ENCODE assay signal across 8 mouse cellular contexts in genomic region chrX:170020690-170021050, GRCm38 (mm10). TPM values are rescaled to one million over a fixed set of nuclear protein-coding genes. Genes with fewer than 3 reads are reported as not detected.
DNase-seq lines count a peak whose midpoint lies in the region; ATAC-seq and TF ChIP-seq lines count a peak whose summit lies in the region.
"Not testable (repeated sequence)": the region's sequence is repeated elsewhere in the genome, so short reads cannot be mapped to it uniquely, and the experiment has no call there.

No protein-coding gene starts in this region.

- 48% methylated on average over 9 of the region's 9 CpGs for WGBS in limb, embryonic 14.5 days

- H3K27me3 ChIP-seq in limb, embryonic 14.5 days (ENCODE audit: control insufficient read depth, insufficient read depth, low read length): not testable (repeated sequence)

- H3K4me1 ChIP-seq in limb, embryonic 14.5 days (ENCODE audit: control insufficient read depth, insufficient read depth, low read length): not testable (repeated sequence)

- peak; percentile 22 for ATAC-seq in inflammation-experienced regulatory T-cells, adult 6 months
- not testable (repeated sequence) for ATAC-seq in limb, embryonic 14.5 days (ENCODE audit: low FRiP score, low read depth)

- peaks cover 49% of the 10 kb centered on the region for H3K36me3 ChIP-seq in limb, embryonic 14.5 days (ENCODE audit: control insufficient read depth, insufficient read depth, low read length)

- not testable (repeated sequence) for H3K27ac ChIP-seq in limb, embryonic 14.5 days (replicated peaks; ENCODE audit: low read depth, low read length)

- not testable (repeated sequence) for H3K4me3 ChIP-seq in limb, embryonic 14.5 days (replicated peaks; ENCODE audit: low read length)

- 0 out of 2 replicates have a peak, but pooled peaks have one; percentile 43 for TF ChIP-seq POLR2A in limb, embryonic 14.5 days (IDR thresholded peaks at IDR 0.05; ENCODE audit: borderline replicate concordance, extremely low read depth, insufficient read depth, insufficient read length)

- not testable (repeated sequence) for H3K9ac ChIP-seq in limb, embryonic 14.5 days (ENCODE audit: low read depth, low read length, severe bottlenecking)

- peak; percentile 85 for DNase-seq in A20 (ENCODE audit: low read depth, low spot score)
- peak; percentile 63 for DNase-seq in adrenal gland, adult 2 months
- DNase-seq in embryo, embryonic 10 days (ENCODE audit: low spot score): peak; percentile 82
- DNase-seq in frontal cortex, postnatal 36 days (ENCODE audit: low spot score in 2 of 2): peak; percentile 78 to 94
- DNase-seq in limb, embryonic 14.5 days (ENCODE audit: low spot score): peak; percentile 72
- DNase-seq in naive thymus-derived CD4-positive, alpha-beta T cell, adult 2 months (ENCODE audit: low read depth): peak; percentile 100
- DNase-seq in spleen, postnatal 4 days (ENCODE audit: low spot score in 2 of 2): peak; percentile 78 to 88

- H3K4me2 ChIP-seq in limb, embryonic 14.5 days (replicated peaks; ENCODE audit: low read depth, low read length, severe bottlenecking): not testable (repeated sequence)

- peaks cover 15% of the 10 kb centered on the region for H3K9me3 ChIP-seq in limb, embryonic 14.5 days (ENCODE audit: control insufficient read depth, low read length)

RNA-seq across cellular contexts. Expression of gene Gm21887, which starts 11.2 kb away (rescaled TPM):
- 100 to 1,000 TPM in 1 of 2 experiments, 10 to 100 TPM in 1; 67.4 to 241 TPM for total RNA-seq in adrenal gland, adult 2 months (2021)
- polyA plus RNA-seq in adrenal gland, adult 2 months (2012; rRNA removed): 957 and 2,016 TPM in 2 replicates
- 10 to 100 TPM in 2 of 3 experiments, under 1 TPM in 1; 0.88 to 24.9 (median 14.6) TPM for polyA plus RNA-seq in inflammation-experienced regulatory T-cells, adult 6 months (2017; shearing (Covaris generic))
- 580 and 2,943 TPM in 2 replicates for polyA plus RNA-seq in limb, embryonic 14.5 days (2012; rRNA removed)
- polyA plus RNA-seq in limb, embryonic 14.5 days (2014; fragmentation: Nextera tagmentation; extraction: Ambion mirVana): 187 and 412 TPM in 2 replicates

Comparison
In these comparisons a context has a peak if more than half of its experiments do, and no peak if none do; other contexts are left out.
1. RNA of gene Gm21887, which starts 11.2 kb away (polyA plus RNA-seq): 957 to 2,016 TPM in adrenal gland, adult 2 months and 187 to 2,943 TPM in limb, embryonic 14.5 days; 0.88 to 24.9 TPM in inflammation-experienced regulatory T-cells, adult 6 months; every median in the first group is over 4 times any median in the second.
2. Peak in every context shown above with its lines, with median percentiles within 50 percentile points of each other: DNase-seq.